Mouse (Mus musculus) C2C12 (cell line): ENCODE results near the gene Atxn2. TPM values are rescaled to one million over a fixed set of nuclear protein-coding genes. Genes with fewer than 3 reads are reported as not detected.
"Not testable (repeated sequence)": the region's sequence is repeated elsewhere in the genome, so short reads cannot be mapped to it uniquely, and the experiment has no call there.

Source experiments
- H3K27me3 ChIP-seq: one replicate; pipeline ENCODE4 v1.6.1; 2011; ENCODE audit not compliant: control insufficient read depth, insufficient read depth, insufficient read length
- H3K36me3 ChIP-seq: one replicate; pipeline ENCODE4 v1.6.1; 2011; ENCODE audit not compliant: control insufficient read depth, insufficient read depth
- H3K4me3 ChIP-seq: one replicate; pipeline ENCODE4 v1.5.1; 2011; ENCODE audit warnings: mild to moderate bottlenecking, control low read depth; ENCODE audit not compliant: poor library complexity, insufficient read depth, severe bottlenecking
- H3K79me2 ChIP-seq: one replicate; pipeline ENCODE4 v1.6.1; 2011; ENCODE audit not compliant: control insufficient read depth, insufficient read depth
- H3K79me3 ChIP-seq: one replicate; pipeline ENCODE4 v1.6.1; 2011; ENCODE audit warnings: low read depth, control low read depth
- H3ac ChIP-seq: one replicate; pipeline ENCODE3; 2011; ENCODE audit warnings: low read depth; ENCODE audit not compliant: control insufficient read depth, insufficient read length
- CEBPB ChIP-seq: IDR thresholded peaks from one replicate; pipeline ENCODE4 v1.6.1; 2011; ENCODE audit warnings: low read depth, mild to moderate bottlenecking, control low read depth, moderate library complexity
- CTCF ChIP-seq: IDR thresholded peaks from one replicate; pipeline ENCODE4 v1.5.1; 2011; ENCODE audit not compliant: control insufficient read depth, insufficient read depth, insufficient read length
- FOSL1 ChIP-seq: IDR thresholded peaks from one replicate; pipeline ENCODE4 v1.8.0; 2011; ENCODE audit warnings: mild to moderate bottlenecking, low read length; ENCODE audit not compliant: poor library complexity, insufficient read depth, severe bottlenecking
- MAX ChIP-seq: IDR thresholded peaks from one replicate; pipeline ENCODE4 v1.6.1; 2011; ENCODE audit warnings: mild to moderate bottlenecking, control low read depth
- MYOD1 ChIP-seq: IDR thresholded peaks from one replicate; pipeline ENCODE4 v1.6.1; 2011; ENCODE audit warnings: low read depth; ENCODE audit not compliant: control insufficient read depth, insufficient read length
- MYOG ChIP-seq: IDR thresholded peaks from one replicate; pipeline ENCODE4 v1.6.1; 2011; ENCODE audit not compliant: control insufficient read depth, insufficient read length; ENCODE audit errors: extremely low read depth
- USF1 ChIP-seq: IDR thresholded peaks from one replicate; pipeline ENCODE4 v1.6.1; 2011; ENCODE audit warnings: low read depth, mild to moderate bottlenecking, control low read depth, moderate library complexity
- polyA plus RNA-seq: library from polyadenylated mRNA; unstranded; fragments of >200 nt; fragmentation: generic; extraction: Trizol; gene quantifications from one replicate; pipeline ENCODE4 v1.2.1, GENCODE M21; 2012; ENCODE audit warnings: missing spikeins

Gene Atxn2
- polyA plus RNA-seq, 1 experiment: 69.9 TPM

GRCm38 (mm10) chr5:121846322-121846721, 135.2 kb downstream of the Atxn2 start:
- TF ChIP-seq MAX: no peak
- no peak for TF ChIP-seq MYOD1
- no peak for TF ChIP-seq CEBPB
- no peak for TF ChIP-seq FOSL1
- TF ChIP-seq CTCF: no peak
- TF ChIP-seq MYOG: no peak
- no peak for TF ChIP-seq USF1
- Histone ChIP-seq H3ac (no peak overlapping the region), H3K27me3 (no peaks in the 10 kb centered on the region), H3K4me3 (no peak overlapping the region), H3K79me3 (peaks cover 8% of the 10 kb centered on the region), H3K79me2 (peaks cover 21% of the 10 kb centered on the region), H3K36me3 (no peaks in the 10 kb centered on the region)

GRCm38 (mm10) chr5:121847269-121847668, 136.1 kb downstream of the Atxn2 start:
- peaks cover 21% of the 10 kb centered on the region for H3K79me2 ChIP-seq
- not testable (repeated sequence) for H3K27me3 ChIP-seq, H3K36me3 ChIP-seq, H3K79me3 ChIP-seq, H3K4me3 ChIP-seq, H3ac ChIP-seq

- Histone ChIP-seq H3K27me3 (no peaks in the 10 kb centered on the region), H3ac (peak overlapping the region; percentile 82), H3K36me3 (no peaks in the 10 kb centered on the region), H3K79me2 (peaks cover 21% of the 10 kb centered on the region), H3K79me3 (peaks cover 8% of the 10 kb centered on the region), H3K4me3 (peak overlapping the region; percentile 69)
- TF ChIP-seq MAX: no peak
- TF ChIP-seq USF1: no peak
- TF ChIP-seq CEBPB: no peak
- TF ChIP-seq FOSL1: no peak
- no peak for TF ChIP-seq CTCF
- no peak for TF ChIP-seq MYOD1
- TF ChIP-seq MYOG: no peak
Measured at GRCm38 (mm10) chr5:121848035-121848519, 136.9 kb downstream of the Atxn2 start.

GRCm38 (mm10) chr5:121848743-121849142, 137.6 kb downstream of the Atxn2 start, which contains the start of gene Pheta1:
Pheta1 (plus strand) TSS chr5:121848984.
- TF ChIP-seq USF1 (no peak), MAX (peak; percentile 9)
- H3ac ChIP-seq: peak within 1 kb of the TSS; percentile 98
- peaks cover 21% of the 10 kb centered on the region for H3K79me2 ChIP-seq

GRCm38 (mm10) chr5:121849478-121850349, 138.6 kb downstream of the Atxn2 start:
- Histone ChIP-seq H3K27me3 (no peaks in the 10 kb centered on the region), H3K79me3 (peaks cover 8% of the 10 kb centered on the region), H3K79me2 (peaks cover 21% of the 10 kb centered on the region), H3ac (no peak overlapping the region), H3K4me3 (peak overlapping the region; percentile 69), H3K36me3 (no peaks in the 10 kb centered on the region)
- TF ChIP-seq USF1 (no peak), CTCF (peak; percentile 6)

More at GRCm38 (mm10) chr5:121848743-121849142, 137.6 kb downstream of the Atxn2 start, which contains the start of gene Pheta1:
- Histone ChIP-seq H3K27me3 (no peaks in the 10 kb centered on the region), H3K4me3 (peak within 1 kb of the TSS; percentile 69), H3K79me3 (peaks cover 8% of the 10 kb centered on the region), H3K36me3 (no peaks in the 10 kb centered on the region)

GRCm38 (mm10) chr5:121853368-121854051, 142.4 kb downstream of the Atxn2 start:
- H3K4me3 ChIP-seq: no peak overlapping the region
- H3K27me3 ChIP-seq: no peaks in the 10 kb centered on the region
- peaks cover 8% of the 10 kb centered on the region for H3K79me3 ChIP-seq
- H3K36me3 ChIP-seq: no peaks in the 10 kb centered on the region
- H3ac ChIP-seq: no peak overlapping the region
- peaks cover 21% of the 10 kb centered on the region for H3K79me2 ChIP-seq
- TF ChIP-seq MYOD1 (no peak), FOSL1 (no peak), CEBPB (no peak), MYOG (no peak), USF1 (no peak), CTCF (no peak), MAX (no peak)
